Mouse (Mus musculus): ENCODE measurements around the gene Rbl1. TPM values are rescaled to one million over a fixed set of nuclear protein-coding genes. Genes with fewer than 3 reads are reported as not detected.

The Rbl1 gene
- polyA plus RNA-seq, 1 experiment from 2014 or later = 16.1 TPM

GRCm38 (mm10) chr2:157125246-157125645 lies 79.1 kb downstream of the Rbl1 start:
- DNase-seq (ENCODE audit: low spot score) (no peak), ATAC-seq (no peak)

GRCm38 (mm10) chr2:157121766-157122165 lies 82.6 kb downstream of the Rbl1 start:
- no peak overlapping the region for H3K27ac ChIP-seq (ENCODE audit: low read depth, low read length)
- no peak for DNase-seq (ENCODE audit: low spot score)
- peaks cover 17% of the 10 kb centered on the region; the same call in 1 of the 2 replicates for H3K36me3 ChIP-seq (ENCODE audit: control insufficient read depth, insufficient read depth, low read length)
- H3K9ac ChIP-seq (ENCODE audit: low read length) = no peak overlapping the region
- no peaks in the 10 kb centered on the region for H3K4me1 ChIP-seq (ENCODE audit: control insufficient read depth, insufficient read depth, low read length)
- 91% methylated on average over 8 of the region's 8 CpGs for WGBS
- H3K27me3 ChIP-seq (replicated peaks; ENCODE audit: control insufficient read depth, insufficient read depth, low read length) = no peaks in the 10 kb centered on the region
- H3K9me3 ChIP-seq (replicated peaks; ENCODE audit: control insufficient read depth, low read length) = no peaks in the 10 kb centered on the region
- H3K4me3 ChIP-seq (ENCODE audit: low read depth, low read length) = no peak overlapping the region
- H3K4me2 ChIP-seq (ENCODE audit: low read length) = no peak overlapping the region
- no peak for ATAC-seq

More at GRCm38 (mm10) chr2:157125246-157125645, 79.1 kb downstream of the Rbl1 start:
- 92% methylated on average over 3 of the region's 3 CpGs for whole genome bisulfite sequencing
- no peak overlapping the region for H3K4me2 ChIP-seq (ENCODE audit: low read length)
- no peak overlapping the region for H3K4me3 ChIP-seq (ENCODE audit: low read depth, low read length)
- no peaks in the 10 kb centered on the region for H3K27me3 ChIP-seq (replicated peaks; ENCODE audit: control insufficient read depth, insufficient read depth, low read length)
- peaks cover 15% of the 10 kb centered on the region; the same call in 1 of the 2 replicates for H3K36me3 ChIP-seq (ENCODE audit: control insufficient read depth, insufficient read depth, low read length)
- no peaks in the 10 kb centered on the region for H3K9me3 ChIP-seq (replicated peaks; ENCODE audit: control insufficient read depth, low read length)
- no peak overlapping the region for H3K9ac ChIP-seq (ENCODE audit: low read length)
- no peaks in the 10 kb centered on the region for H3K4me1 ChIP-seq (ENCODE audit: control insufficient read depth, insufficient read depth, low read length)
- no peak overlapping the region for H3K27ac ChIP-seq (ENCODE audit: low read depth, low read length)

- Histone ChIP-seq H3K4me2 (ENCODE audit: low read length) (no peak overlapping the region), H3K9me3 (replicated peaks; ENCODE audit: control insufficient read depth, low read length) (no peaks in the 10 kb centered on the region), H3K27me3 (replicated peaks; ENCODE audit: control insufficient read depth, insufficient read depth, low read length) (no peaks in the 10 kb centered on the region), H3K4me1 (ENCODE audit: control insufficient read depth, insufficient read depth, low read length) (no peaks in the 10 kb centered on the region), H3K36me3 (ENCODE audit: control insufficient read depth, insufficient read depth, low read length) (peaks cover 11% of the 10 kb centered on the region), H3K9ac (ENCODE audit: low read length) (no peak overlapping the region), H3K27ac (ENCODE audit: low read depth, low read length) (no peak overlapping the region), H3K4me3 (ENCODE audit: low read depth, low read length) (no peak overlapping the region)
- ATAC-seq (no peak), DNase-seq (ENCODE audit: low spot score) (no peak)
- 78% methylated on average over 3 of the region's 3 CpGs for WGBS
These were observed 85.3 kb downstream of the Rbl1 start for GRCm38 (mm10) chr2:157119075-157119474.

GRCm38 (mm10) chr2:157118556-157118955 lies 85.8 kb downstream of the Rbl1 start:
- WGBS = 92% methylated on average over 4 of the region's 4 CpGs
- Histone ChIP-seq H3K4me2 (ENCODE audit: low read length) (no peak overlapping the region), H3K9ac (ENCODE audit: low read length) (no peak overlapping the region), H3K36me3 (ENCODE audit: control insufficient read depth, insufficient read depth, low read length) (peaks cover 14% of the 10 kb centered on the region), H3K27me3 (replicated peaks; ENCODE audit: control insufficient read depth, insufficient read depth, low read length) (no peaks in the 10 kb centered on the region), H3K9me3 (replicated peaks; ENCODE audit: control insufficient read depth, low read length) (no peaks in the 10 kb centered on the region), H3K4me1 (ENCODE audit: control insufficient read depth, insufficient read depth, low read length) (no peaks in the 10 kb centered on the region), H3K4me3 (ENCODE audit: low read depth, low read length) (no peak overlapping the region), H3K27ac (ENCODE audit: low read depth, low read length) (no peak overlapping the region)
- ATAC-seq (no peak), DNase-seq (ENCODE audit: low spot score) (no peak)

GRCm38 (mm10) chr2:157116964-157117363 lies 87.4 kb downstream of the Rbl1 start:
- Histone ChIP-seq H3K9ac (ENCODE audit: low read length) (no peak overlapping the region), H3K27me3 (replicated peaks; ENCODE audit: control insufficient read depth, insufficient read depth, low read length) (no peaks in the 10 kb centered on the region), H3K36me3 (ENCODE audit: control insufficient read depth, insufficient read depth, low read length) (peaks cover 19% of the 10 kb centered on the region), H3K4me1 (ENCODE audit: control insufficient read depth, insufficient read depth, low read length) (no peaks in the 10 kb centered on the region), H3K9me3 (replicated peaks; ENCODE audit: control insufficient read depth, low read length) (no peaks in the 10 kb centered on the region), H3K4me3 (ENCODE audit: low read depth, low read length) (no peak overlapping the region), H3K4me2 (ENCODE audit: low read length) (no peak overlapping the region), H3K27ac (ENCODE audit: low read depth, low read length) (no peak overlapping the region)
- no peak for ATAC-seq
- 22% methylated on average over 3 of the region's 3 CpGs for WGBS
- peak; percentile 74 for DNase-seq (ENCODE audit: low spot score)

- DNase-seq (ENCODE audit: low spot score) (no peak), ATAC-seq (no peak)
- 94% methylated on average over 4 of the region's 4 CpGs for WGBS
- Histone ChIP-seq H3K27me3 (replicated peaks; ENCODE audit: control insufficient read depth, insufficient read depth, low read length) (no peaks in the 10 kb centered on the region), H3K9ac (ENCODE audit: low read length) (no peak overlapping the region), H3K9me3 (replicated peaks; ENCODE audit: control insufficient read depth, low read length) (no peaks in the 10 kb centered on the region), H3K27ac (ENCODE audit: low read depth, low read length) (no peak overlapping the region), H3K4me1 (ENCODE audit: control insufficient read depth, insufficient read depth, low read length) (no peaks in the 10 kb centered on the region), H3K36me3 (ENCODE audit: control insufficient read depth, insufficient read depth, low read length) (peaks cover 48% of the 10 kb centered on the region), H3K4me3 (ENCODE audit: low read depth, low read length) (no peak overlapping the region), H3K4me2 (ENCODE audit: low read length) (no peak overlapping the region)
These were observed 96.1 kb downstream of the Rbl1 start for GRCm38 (mm10) chr2:157108236-157108635.

GRCm38 (mm10) chr2:157104454-157104853 lies 99.9 kb downstream of the Rbl1 start:
- WGBS = 95% methylated on average over 8 of the region's 8 CpGs
- Histone ChIP-seq H3K27me3 (replicated peaks; ENCODE audit: control insufficient read depth, insufficient read depth, low read length) (no peaks in the 10 kb centered on the region), H3K27ac (ENCODE audit: low read depth, low read length) (no peak overlapping the region), H3K36me3 (ENCODE audit: control insufficient read depth, insufficient read depth, low read length) (peaks cover 47% of the 10 kb centered on the region), H3K4me1 (ENCODE audit: control insufficient read depth, insufficient read depth, low read length) (no peaks in the 10 kb centered on the region), H3K4me3 (ENCODE audit: low read depth, low read length) (no peak overlapping the region), H3K9ac (ENCODE audit: low read length) (no peak overlapping the region), H3K9me3 (replicated peaks; ENCODE audit: control insufficient read depth, low read length) (no peaks in the 10 kb centered on the region), H3K4me2 (ENCODE audit: low read length) (no peak overlapping the region)
- DNase-seq (ENCODE audit: low spot score) (no peak), ATAC-seq (no peak)

- WGBS = 35% methylated on average over 2 of the region's 2 CpGs
- Histone ChIP-seq H3K9me3 (replicated peaks; ENCODE audit: control insufficient read depth, low read length) (no peaks in the 10 kb centered on the region), H3K4me1 (ENCODE audit: control insufficient read depth, insufficient read depth, low read length) (no peaks in the 10 kb centered on the region), H3K36me3 (ENCODE audit: control insufficient read depth, insufficient read depth, low read length) (peaks cover 35% of the 10 kb centered on the region), H3K4me2 (ENCODE audit: low read length) (no peak overlapping the region), H3K27me3 (replicated peaks; ENCODE audit: control insufficient read depth, insufficient read depth, low read length) (no peaks in the 10 kb centered on the region), H3K4me3 (ENCODE audit: low read depth, low read length) (no peak overlapping the region), H3K9ac (ENCODE audit: low read length) (no peak overlapping the region), H3K27ac (ENCODE audit: low read depth, low read length) (no peak overlapping the region)
- DNase-seq (ENCODE audit: low spot score) (no peak), ATAC-seq (no peak)
These were observed 102.1 kb downstream of the Rbl1 start for GRCm38 (mm10) chr2:157102256-157102655.

GRCm38 (mm10) chr2:157101650-157102049 lies 102.7 kb downstream of the Rbl1 start:
- 98% methylated on average over 9 of the region's 9 CpGs for WGBS
- no peak for DNase-seq (ENCODE audit: low spot score)
- H3K36me3 ChIP-seq (ENCODE audit: control insufficient read depth, insufficient read depth, low read length) = peaks cover 32% of the 10 kb centered on the region; the same call in 1 of the 2 replicates

More at GRCm38 (mm10) chr2:157101650-157102049, 102.7 kb downstream of the Rbl1 start:
- Histone ChIP-seq H3K9me3 (replicated peaks; ENCODE audit: control insufficient read depth, low read length) (no peaks in the 10 kb centered on the region), H3K4me2 (ENCODE audit: low read length) (no peak overlapping the region), H3K4me3 (ENCODE audit: low read depth, low read length) (no peak overlapping the region), H3K9ac (ENCODE audit: low read length) (no peak overlapping the region), H3K4me1 (ENCODE audit: control insufficient read depth, insufficient read depth, low read length) (no peaks in the 10 kb centered on the region), H3K27me3 (replicated peaks; ENCODE audit: control insufficient read depth, insufficient read depth, low read length) (no peaks in the 10 kb centered on the region), H3K27ac (ENCODE audit: low read depth, low read length) (no peak overlapping the region)
- no peak for ATAC-seq
